In genomic region chr4:57565811-57566210, GRCm38 (mm10) we compare ENCODE assay signal across 14 mouse cellular contexts. TPM values are rescaled to one million over a fixed set of nuclear protein-coding genes. Genes with fewer than 3 reads are reported as not detected.
A peak's percentile ranks its signal among the peaks of the same experiment; 100 is the strongest.
DNase-seq lines count a peak whose midpoint lies in the region; ATAC-seq and TF ChIP-seq lines count a peak whose summit lies in the region.
"Had no signal": no experiment of that assay in that cellular context is flagged by ENCODE, and none has a peak within 500 bp of the region (broad histone marks: within the 10 kb centered on the region; RNA-seq: fewer than 3 reads in every experiment).

No protein-coding gene starts in this region.

- ATAC-seq in intestine, postnatal 0 days = no peak
- ATAC-seq in intestine, embryonic 15.5 days = no peak
- ATAC-seq: forebrain, embryonic 15.5 days had no signal

- H3K27ac ChIP-seq in intestine, postnatal 0 days (ENCODE audit: low read depth, low read length) = no peak overlapping the region
- no peak overlapping the region for H3K27ac ChIP-seq in intestine, embryonic 15.5 days
- no peak overlapping the region for H3K27ac ChIP-seq in thymus, adult 2 months (ENCODE audit: control insufficient read depth, insufficient read depth, low read length)
- H3K27ac ChIP-seq: forebrain, embryonic 15.5 days; hindbrain, embryonic 13.5 days had no signal

- no peak overlapping the region for H3K9ac ChIP-seq in intestine, postnatal 0 days (ENCODE audit: low read depth, low read length)
- H3K9ac ChIP-seq in intestine, embryonic 15.5 days = no peak overlapping the region
- H3K9ac ChIP-seq: forebrain, embryonic 15.5 days; heart, embryonic 15.5 days; hindbrain, embryonic 13.5 days had no signal

- H3K4me3 ChIP-seq in intestine, postnatal 0 days (ENCODE audit: low read depth, low read length) = no peak overlapping the region
- H3K4me3 ChIP-seq in intestine, embryonic 15.5 days (replicated peaks) = no peak overlapping the region
- no peak overlapping the region for H3K4me3 ChIP-seq in thymus, adult 2 months (ENCODE audit: control insufficient read depth, insufficient read depth, low read length)
- H3K4me3 ChIP-seq: forebrain, embryonic 15.5 days; heart, embryonic 15.5 days; hindbrain, embryonic 13.5 days had no signal

- H3K9me3 ChIP-seq in intestine, postnatal 0 days (ENCODE audit: control insufficient read depth) = no peaks in the 10 kb centered on the region
- H3K9me3 ChIP-seq in intestine, embryonic 15.5 days = no peaks in the 10 kb centered on the region
- H3K9me3 ChIP-seq: forebrain, embryonic 15.5 days; heart, embryonic 15.5 days; hindbrain, embryonic 13.5 days had no signal

- TF ChIP-seq CTCF in intestine, postnatal 0 days (IDR thresholded peaks at IDR 0.05; ENCODE audit: low read depth) = peak; percentile 28
- TF ChIP-seq CTCF in thymus, adult 2 months (IDR thresholded peaks at IDR 0.05; ENCODE audit: borderline replicate concordance, control insufficient read depth, extremely low read depth, insufficient read depth, low read length, poor library complexity) = no peak

- H3K36me3 ChIP-seq in intestine, postnatal 0 days (ENCODE audit: control insufficient read depth, insufficient read depth) = no peaks in the 10 kb centered on the region
- no peaks in the 10 kb centered on the region for H3K36me3 ChIP-seq in intestine, embryonic 15.5 days
- no peaks in the 10 kb centered on the region for H3K36me3 ChIP-seq in thymus, adult 2 months (ENCODE audit: control insufficient read depth, insufficient read depth, low read length)
- H3K36me3 ChIP-seq: forebrain, embryonic 15.5 days; heart, embryonic 15.5 days; hindbrain, embryonic 13.5 days had no signal

- no peaks in the 10 kb centered on the region for H3K4me1 ChIP-seq in intestine, postnatal 0 days (replicated peaks; ENCODE audit: control insufficient read depth, insufficient read depth, low read length)
- H3K4me1 ChIP-seq in intestine, embryonic 15.5 days (replicated peaks) = peaks cover 15% of the 10 kb centered on the region; the same call in 1 of the 2 replicates
- no peaks in the 10 kb centered on the region for H3K4me1 ChIP-seq in thymus, adult 2 months (replicated peaks; ENCODE audit: control insufficient read depth, insufficient read depth, low read length)

- DNase-seq in thymus, adult 2 months = peak; percentile 10
- DNase-seq in thymus, postnatal 0 days (ENCODE audit: low spot score) = no peak
- DNase-seq in ZHBTc4 (ENCODE audit: low read depth, low spot score) = peak; percentile 42
- no peak for DNase-seq in urinary bladder, adult 18-20 months (ENCODE audit: low spot score in 2 of 2)
- DNase-seq in ovary, postnatal 14 days (ENCODE audit: low spot score) = no peak
- DNase-seq: cerebellum, adult 11 months; kidney, adult 18-20 months; kidney, postnatal 4 days; lung, postnatal 10 days had no signal

- no peak overlapping the region for H3K4me2 ChIP-seq in intestine, postnatal 0 days (replicated peaks; ENCODE audit: low read depth)
- H3K4me2 ChIP-seq in intestine, embryonic 15.5 days (replicated peaks) = no peak overlapping the region
- H3K4me2 ChIP-seq: forebrain, embryonic 15.5 days; heart, embryonic 15.5 days; hindbrain, embryonic 13.5 days had no signal

- TF ChIP-seq POLR2A in thymus, adult 2 months (IDR thresholded peaks at IDR 0.05; ENCODE audit: control insufficient read depth, extremely low read depth, insufficient read depth, low read length, poor library complexity) = no peak

- WGBS in intestine, postnatal 0 days = 59% methylated on average over 2 of the region's 2 CpGs
- WGBS in intestine, embryonic 15.5 days = 61% methylated on average over 2 of the region's 2 CpGs
- WGBS in thymus, adult 2 months = 57% methylated on average over 2 of the region's 2 CpGs

- peaks cover 12% of the 10 kb centered on the region; the same call in 1 of the 2 replicates for H3K27me3 ChIP-seq in intestine, postnatal 0 days (replicated peaks; ENCODE audit: control insufficient read depth, insufficient read depth, low read length)
- H3K27me3 ChIP-seq in intestine, embryonic 15.5 days (replicated peaks) = peaks cover 7% of the 10 kb centered on the region; the same call in 1 of the 2 replicates
- H3K27me3 ChIP-seq in thymus, adult 2 months (ENCODE audit: control insufficient read depth, insufficient read depth, low read length) = peaks cover 3% of the 10 kb centered on the region; the same call in 1 of the 2 replicates
- H3K27me3 ChIP-seq: heart, embryonic 15.5 days had no signal

RNA-seq across cellular contexts. Expression of gene Pakap, which starts 2.2 kb away (rescaled TPM):
- polyA plus RNA-seq in intestine, postnatal 0 days (2015; fragmentation: Nextera tagmentation; extraction: Ambion mirVana) = 8.5 and 8.6 TPM in 2 replicates
- 22.8 and 25.9 TPM in 2 replicates for polyA plus RNA-seq in intestine, embryonic 15.5 days (2015; fragmentation: Nextera tagmentation; extraction: Ambion mirVana)
- polyA plus RNA-seq in thymus, adult 2 months (2012; rRNA removed) = 0.20 and 0.38 TPM in 2 replicates
- 10.0 and 13.7 TPM in 2 replicates for polyA plus RNA-seq in thymus, postnatal 0 days (2015; fragmentation: Nextera tagmentation; extraction: Ambion mirVana)

Comparison
In these comparisons a context has a peak if more than half of its experiments do, and no peak if none do; other contexts are left out.
1. DNase-seq: peak in thymus, adult 2 months (single experiment) and ZHBTc4 (single experiment); none in thymus, postnatal 0 days (single experiment), urinary bladder, adult 18-20 months (0 of 2) and ovary, postnatal 14 days (single experiment).